Mouse (Mus musculus): Measurements from ENCODE around the gene Abhd17c.

- TF ChIP-seq POLR2A (IDR thresholded peaks at IDR 0.05; ENCODE audit: low read depth, low read length) (no peak), CTCF (IDR thresholded peaks at IDR 0.05; ENCODE audit: extremely low read depth, insufficient read length, insufficient replicate concordance, low read depth, low read length) (no peak)
Observed at GRCm38 (mm10) chr7:84192256-84192655, 40.6 kb upstream of the Abhd17c start.

Measured in small intestine, adult 2 months (tissue).